Mouse (Mus musculus) CH12.LX (cell line): ENCODE data around the gene Msantd2.

Source experiments
- CTCF ChIP-seq, 2 experiments: IDR thresholded peaks in 1 of 2; conservative IDR thresholded peaks in 1 of 2; 2 replicates each; pipeline ENCODE4 v1.5.1; 2011 to 2012; ENCODE audit warnings: low read depth in 2 of 2, low read length in 2 of 2, improper control_type of control experiment in 1 of 2, inconsistent platforms in 1 of 2, mild to moderate bottlenecking in 1 of 2, moderate library complexity in 1 of 2
- EP300 ChIP-seq: IDR thresholded peaks from 2 replicates; pipeline ENCODE4 v1.6.1; 2011; ENCODE audit warnings: low read length, improper control_type of control experiment
- HCFC1 ChIP-seq: IDR thresholded peaks from 2 replicates; pipeline ENCODE4 v1.6.1; 2012; ENCODE audit warnings: low read depth, mild to moderate bottlenecking, inconsistent platforms, low read length, improper control_type of control experiment
- POLR2A ChIP-seq: IDR thresholded peaks from 2 replicates; pipeline ENCODE4 v1.6.1; 2011; ENCODE audit warnings: low read depth, mild to moderate bottlenecking, improper control_type of control experiment, low read length
- SMC3 ChIP-seq: IDR thresholded peaks from 2 replicates; pipeline ENCODE4 v1.6.1; 2011; ENCODE audit warnings: low read depth, low read length, improper control_type of control experiment

GRCm38 (mm10) chr9:37501170-37501569 lies 12.1 kb downstream of the Msantd2 start:
- TF ChIP-seq CTCF (conservative IDR thresholded peaks at IDR 0.05 in 1 of 2, IDR thresholded peaks at IDR 0.05 in 1 of 2; ENCODE audit: low read depth in 2 of 2, low read length in 2 of 2), result no peak
- TF ChIP-seq HCFC1, result no peak
- TF ChIP-seq SMC3, result no peak
- no peak for TF ChIP-seq POLR2A
- no peak for TF ChIP-seq EP300
